Mouse (Mus musculus): ENCODE results near the gene Acox3. TPM values are rescaled to one million over a fixed set of nuclear protein-coding genes. Genes with fewer than 3 reads are reported as not detected.
A peak's percentile ranks its signal among the peaks of the same experiment; 100 is the strongest.

Gene Acox3
- polyA plus RNA-seq, 1 experiment from 2014 or later = 15.1 TPM

GRCm38 (mm10) chr5:35643401-35644048 lies 60.7 kb downstream of the Acox3 start:
- H3K27ac ChIP-seq (ENCODE audit: low read depth) = no peak overlapping the region
- 87% methylated on average over 9 of the region's 9 CpGs for WGBS
- no peaks in the 10 kb centered on the region for H3K27me3 ChIP-seq (replicated peaks; ENCODE audit: control insufficient read depth, insufficient read depth, low read length)
- DNase-seq (ENCODE audit: low spot score) (no peak), ATAC-seq (replicated peaks; ENCODE audit: low FRiP score, low TSS enrichment, low read depth) (no peak)
- H3K4me3 ChIP-seq (ENCODE audit: low read depth, low read length) = no peak overlapping the region
- no peak overlapping the region for H3K9ac ChIP-seq (ENCODE audit: low read length)
- H3K9me3 ChIP-seq (ENCODE audit: control insufficient read depth, low read length) = no peaks in the 10 kb centered on the region
- no peaks in the 10 kb centered on the region for H3K36me3 ChIP-seq (ENCODE audit: control insufficient read depth, insufficient read depth, low read length)
- no peak overlapping the region for H3K4me2 ChIP-seq (ENCODE audit: low read length)
- peaks cover 32% of the 10 kb centered on the region for H3K4me1 ChIP-seq (replicated peaks; ENCODE audit: control insufficient read depth, insufficient read depth, low read length)

- H3K36me3 ChIP-seq (ENCODE audit: control insufficient read depth, insufficient read depth, low read length) = no peaks in the 10 kb centered on the region
- ATAC-seq (replicated peaks; ENCODE audit: low FRiP score, low TSS enrichment, low read depth) (no peak), DNase-seq (ENCODE audit: low spot score) (no peak)
- no peaks in the 10 kb centered on the region for H3K9me3 ChIP-seq (ENCODE audit: control insufficient read depth, low read length)
- no peak overlapping the region for H3K9ac ChIP-seq (ENCODE audit: low read length)
- peaks cover 32% of the 10 kb centered on the region for H3K4me1 ChIP-seq (replicated peaks; ENCODE audit: control insufficient read depth, insufficient read depth, low read length)
- 67% methylated on average over 4 of the region's 4 CpGs for WGBS
- H3K27ac ChIP-seq (ENCODE audit: low read depth) = no peak overlapping the region
- H3K27me3 ChIP-seq (replicated peaks; ENCODE audit: control insufficient read depth, insufficient read depth, low read length) = no peaks in the 10 kb centered on the region
- no peak overlapping the region for H3K4me3 ChIP-seq (ENCODE audit: low read depth, low read length)
- H3K4me2 ChIP-seq (ENCODE audit: low read length) = no peak overlapping the region
Observed at GRCm38 (mm10) chr5:35644082-35644481, 61.2 kb downstream of the Acox3 start.

GRCm38 (mm10) chr5:35645938-35646493 lies 63.2 kb downstream of the Acox3 start:
- H3K27ac ChIP-seq (ENCODE audit: low read depth) = no peak overlapping the region
- DNase-seq (ENCODE audit: low spot score) (no peak), ATAC-seq (replicated peaks; ENCODE audit: low FRiP score, low TSS enrichment, low read depth) (no peak)
- no peak overlapping the region for H3K4me2 ChIP-seq (ENCODE audit: low read length)
- no peaks in the 10 kb centered on the region for H3K36me3 ChIP-seq (ENCODE audit: control insufficient read depth, insufficient read depth, low read length)
- H3K9ac ChIP-seq (ENCODE audit: low read length) = no peak overlapping the region
- WGBS = 79% methylated on average over 6 of the region's 6 CpGs
- H3K9me3 ChIP-seq (ENCODE audit: control insufficient read depth, low read length) = no peaks in the 10 kb centered on the region
- H3K4me1 ChIP-seq (replicated peaks; ENCODE audit: control insufficient read depth, insufficient read depth, low read length) = peaks cover 30% of the 10 kb centered on the region
- H3K4me3 ChIP-seq (ENCODE audit: low read depth, low read length) = no peak overlapping the region
- H3K27me3 ChIP-seq (replicated peaks; ENCODE audit: control insufficient read depth, insufficient read depth, low read length) = no peaks in the 10 kb centered on the region

- H3K4me1 ChIP-seq (replicated peaks; ENCODE audit: control insufficient read depth, insufficient read depth, low read length) = peaks cover 23% of the 10 kb centered on the region
- DNase-seq (ENCODE audit: low spot score) = no peak
- no peaks in the 10 kb centered on the region for H3K27me3 ChIP-seq (replicated peaks; ENCODE audit: control insufficient read depth, insufficient read depth, low read length)
- no peak for ATAC-seq (replicated peaks; ENCODE audit: low FRiP score, low TSS enrichment, low read depth)
- no peak overlapping the region for H3K4me3 ChIP-seq (ENCODE audit: low read depth, low read length)
- peak overlapping the region; percentile 12; the same call in 1 of the 2 replicates for H3K27ac ChIP-seq (ENCODE audit: low read depth)
- no peaks in the 10 kb centered on the region for H3K9me3 ChIP-seq (ENCODE audit: control insufficient read depth, low read length)
- H3K4me2 ChIP-seq (ENCODE audit: low read length) = no peak overlapping the region
- WGBS = 76% methylated on average over 1 of the region's 1 CpGs
- H3K9ac ChIP-seq (ENCODE audit: low read length) = no peak overlapping the region
- H3K36me3 ChIP-seq (ENCODE audit: control insufficient read depth, insufficient read depth, low read length) = no peaks in the 10 kb centered on the region
Observed at GRCm38 (mm10) chr5:35646927-35647326, 64.1 kb downstream of the Acox3 start.

- Histone ChIP-seq H3K4me3 (ENCODE audit: low read depth, low read length) (no peak overlapping the region), H3K4me2 (ENCODE audit: low read length) (no peak overlapping the region), H3K36me3 (ENCODE audit: control insufficient read depth, insufficient read depth, low read length) (no peaks in the 10 kb centered on the region), H3K9ac (ENCODE audit: low read length) (no peak overlapping the region), H3K4me1 (replicated peaks; ENCODE audit: control insufficient read depth, insufficient read depth, low read length) (peaks cover 19% of the 10 kb centered on the region), H3K27me3 (replicated peaks; ENCODE audit: control insufficient read depth, insufficient read depth, low read length) (no peaks in the 10 kb centered on the region), H3K27ac (ENCODE audit: low read depth) (peak overlapping the region; percentile 12; the same call in 1 of the 2 replicates), H3K9me3 (ENCODE audit: control insufficient read depth, low read length) (no peaks in the 10 kb centered on the region)
- whole genome bisulfite sequencing = 49% methylated on average over 4 of the region's 4 CpGs
- DNase-seq (ENCODE audit: low spot score) = no peak
- peak; percentile 47; the same call in 1 of the 2 replicates for ATAC-seq (replicated peaks; ENCODE audit: low FRiP score, low TSS enrichment, low read depth)
Observed at GRCm38 (mm10) chr5:35647562-35647961, 64.7 kb downstream of the Acox3 start.

- 58% methylated on average over 2 of the region's 2 CpGs for WGBS
- H3K4me2 ChIP-seq (ENCODE audit: low read length) = no peak overlapping the region
- H3K27me3 ChIP-seq (replicated peaks; ENCODE audit: control insufficient read depth, insufficient read depth, low read length) = no peaks in the 10 kb centered on the region
- DNase-seq (ENCODE audit: low spot score) = no peak
- H3K27ac ChIP-seq (ENCODE audit: low read depth) = no peak overlapping the region
- no peak overlapping the region for H3K9ac ChIP-seq (ENCODE audit: low read length)
- peaks cover 15% of the 10 kb centered on the region for H3K4me1 ChIP-seq (replicated peaks; ENCODE audit: control insufficient read depth, insufficient read depth, low read length)
- no peak for ATAC-seq (replicated peaks; ENCODE audit: low FRiP score, low TSS enrichment, low read depth)
- no peak overlapping the region for H3K4me3 ChIP-seq (ENCODE audit: low read depth, low read length)
- H3K36me3 ChIP-seq (ENCODE audit: control insufficient read depth, insufficient read depth, low read length) = no peaks in the 10 kb centered on the region
- H3K9me3 ChIP-seq (ENCODE audit: control insufficient read depth, low read length) = no peaks in the 10 kb centered on the region
Observed at GRCm38 (mm10) chr5:35648230-35648629, 65.4 kb downstream of the Acox3 start.

- H3K4me2 ChIP-seq (ENCODE audit: low read length) = no peak overlapping the region
- no peaks in the 10 kb centered on the region for H3K27me3 ChIP-seq (replicated peaks; ENCODE audit: control insufficient read depth, insufficient read depth, low read length)
- H3K9ac ChIP-seq (ENCODE audit: low read length) = no peak overlapping the region
- DNase-seq (ENCODE audit: low spot score) (no peak), ATAC-seq (replicated peaks; ENCODE audit: low FRiP score, low TSS enrichment, low read depth) (no peak)
- H3K9me3 ChIP-seq (ENCODE audit: control insufficient read depth, low read length) = no peaks in the 10 kb centered on the region
- no peak overlapping the region for H3K27ac ChIP-seq (ENCODE audit: low read depth)
- no peak overlapping the region for H3K4me3 ChIP-seq (ENCODE audit: low read depth, low read length)
- WGBS = 76% methylated on average over 3 of the region's 3 CpGs
- H3K36me3 ChIP-seq (ENCODE audit: control insufficient read depth, insufficient read depth, low read length) = 0 out of 2 replicates have a peak, but pooled peaks cover 5% of the 10 kb centered on the region
- H3K4me1 ChIP-seq (replicated peaks; ENCODE audit: control insufficient read depth, insufficient read depth, low read length) = peaks cover 6% of the 10 kb centered on the region
Observed at GRCm38 (mm10) chr5:35652319-35652718, 69.5 kb downstream of the Acox3 start.

- H3K4me1 ChIP-seq (replicated peaks; ENCODE audit: control insufficient read depth, insufficient read depth, low read length) = peaks cover under 1% of the 10 kb centered on the region; the same call in 1 of the 2 replicates
- ATAC-seq (replicated peaks; ENCODE audit: low FRiP score, low TSS enrichment, low read depth) = no peak
- 84% methylated on average over 13 of the region's 13 CpGs for WGBS
Observed at GRCm38 (mm10) chr5:35652872-35653271, 70.0 kb downstream of the Acox3 start.

More at GRCm38 (mm10) chr5:35652872-35653271, 70.0 kb downstream of the Acox3 start:
- no peaks in the 10 kb centered on the region for H3K27me3 ChIP-seq (replicated peaks; ENCODE audit: control insufficient read depth, insufficient read depth, low read length)
- 0 out of 2 replicates have a peak, but pooled peaks cover 5% of the 10 kb centered on the region for H3K36me3 ChIP-seq (ENCODE audit: control insufficient read depth, insufficient read depth, low read length)
- no peak overlapping the region for H3K9ac ChIP-seq (ENCODE audit: low read length)
- no peak overlapping the region for H3K4me2 ChIP-seq (ENCODE audit: low read length)
- H3K27ac ChIP-seq (ENCODE audit: low read depth) = no peak overlapping the region
- no peaks in the 10 kb centered on the region for H3K9me3 ChIP-seq (ENCODE audit: control insufficient read depth, low read length)
- no peak overlapping the region for H3K4me3 ChIP-seq (ENCODE audit: low read depth, low read length)
- no peak for DNase-seq (ENCODE audit: low spot score)
